Mouse (Mus musculus): ENCODE data around the gene Gm21983. TPM values are rescaled to one million over a fixed set of nuclear protein-coding genes. Genes with fewer than 3 reads are reported as not detected.

The Gm21983 gene
- total RNA-seq, 2 experiments from 2014 or later = not detected

DNA sequence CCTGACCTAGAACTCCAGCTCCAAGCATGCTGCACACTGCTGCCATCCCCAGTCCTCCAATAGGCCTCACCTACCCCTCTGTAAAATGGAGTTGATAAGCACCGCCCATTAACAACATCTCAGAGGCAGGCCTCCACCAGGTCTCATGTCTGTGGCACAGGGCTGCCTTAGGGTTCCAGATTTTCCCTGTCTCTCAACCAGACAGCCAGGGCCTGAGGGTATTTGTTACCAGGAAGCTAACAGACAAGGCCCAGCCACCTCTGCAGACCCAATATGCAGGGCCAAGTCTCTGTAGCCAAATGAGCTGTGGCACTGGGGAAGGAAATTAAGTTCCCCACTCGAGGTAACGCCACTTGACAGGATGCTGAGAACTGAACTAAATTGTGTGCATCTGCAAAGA, 20.0 kb downstream of the Gm21983 start:
- DNase-seq = no peak

DNA sequence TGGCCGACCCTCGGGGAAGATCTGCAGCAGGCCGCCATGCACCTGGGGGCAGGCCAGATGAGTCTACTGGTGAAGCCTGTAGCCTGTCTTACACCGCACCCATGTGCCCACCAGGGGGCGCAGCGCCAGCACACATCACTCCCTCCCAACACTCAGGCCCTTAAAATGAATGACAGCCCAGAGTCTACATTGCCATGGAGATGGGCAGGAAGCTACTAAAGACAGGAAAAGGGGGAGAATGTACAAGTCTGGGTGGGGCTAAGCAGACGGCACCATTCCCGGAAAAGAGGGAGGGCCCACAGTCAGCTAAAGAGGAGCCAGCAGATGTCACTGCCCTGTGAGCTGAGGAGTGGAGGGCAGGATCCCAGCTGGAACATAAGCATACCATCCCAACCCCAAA, 21.0 kb downstream of the Gm21983 start:
- peak; percentile 89 to 93 for DNase-seq

DNA sequence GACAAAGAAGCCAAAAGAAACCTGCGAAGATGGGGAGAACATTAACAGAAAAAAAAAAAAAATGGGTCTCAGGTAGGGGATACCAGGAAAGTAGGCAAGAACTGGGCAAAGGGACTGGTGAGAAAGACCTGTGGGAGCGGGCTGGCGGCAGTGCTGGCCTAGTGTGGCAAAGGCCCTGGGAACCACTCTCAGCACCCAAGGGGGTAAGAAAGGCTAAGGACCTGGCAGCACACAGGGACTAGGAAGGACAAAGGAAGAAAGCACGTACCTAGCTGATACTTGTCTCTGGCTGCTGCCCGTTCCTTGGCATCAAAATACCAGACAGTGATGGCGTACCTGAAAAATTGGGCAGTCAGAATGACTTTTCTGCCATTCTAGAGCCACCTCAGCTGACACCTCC, 21.6 kb downstream of the Gm21983 start:
- no peak for DNase-seq

DNA sequence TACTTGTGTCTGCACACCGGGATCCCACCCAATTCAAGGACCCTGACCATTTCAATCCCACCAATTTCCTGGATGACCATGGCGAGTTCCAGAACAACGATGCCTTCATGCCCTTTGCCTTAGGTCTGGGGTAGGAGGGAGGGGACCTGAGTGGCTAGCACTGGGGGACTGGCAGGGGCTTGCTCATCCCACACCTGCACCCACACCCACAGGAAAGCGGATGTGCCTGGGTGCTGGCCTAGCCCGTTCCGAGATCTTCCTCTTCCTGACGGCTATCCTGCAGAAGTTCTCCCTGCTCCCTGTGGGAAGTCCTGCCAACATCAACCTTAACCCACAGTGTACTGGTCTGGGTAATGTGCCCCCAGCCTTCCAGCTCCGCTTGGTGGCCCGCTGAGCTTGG, 22.7 kb downstream of the Gm21983 start:
- DNase-seq = no peak

DNA sequence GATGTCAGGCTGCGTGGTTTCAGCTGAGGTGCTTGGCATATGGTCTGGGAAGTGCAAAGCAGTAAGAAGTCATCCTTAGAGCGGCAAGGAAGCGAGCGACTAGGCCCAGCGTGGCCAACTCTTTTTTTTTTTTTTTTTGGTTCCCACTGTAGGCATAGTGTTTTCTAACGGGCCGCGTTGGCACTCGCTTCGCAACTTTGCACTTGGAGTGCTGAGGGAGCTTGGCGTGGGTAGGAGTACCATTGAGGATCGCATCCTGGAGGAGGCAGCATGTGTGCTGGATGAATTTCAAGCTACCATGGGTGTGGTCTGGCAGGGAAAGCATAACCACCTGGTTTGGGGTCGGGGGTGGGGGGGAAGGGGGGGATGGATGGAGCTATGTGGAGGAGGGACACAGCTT, 24.9 kb downstream of the Gm21983 start:
- no peak for DNase-seq

DNA sequence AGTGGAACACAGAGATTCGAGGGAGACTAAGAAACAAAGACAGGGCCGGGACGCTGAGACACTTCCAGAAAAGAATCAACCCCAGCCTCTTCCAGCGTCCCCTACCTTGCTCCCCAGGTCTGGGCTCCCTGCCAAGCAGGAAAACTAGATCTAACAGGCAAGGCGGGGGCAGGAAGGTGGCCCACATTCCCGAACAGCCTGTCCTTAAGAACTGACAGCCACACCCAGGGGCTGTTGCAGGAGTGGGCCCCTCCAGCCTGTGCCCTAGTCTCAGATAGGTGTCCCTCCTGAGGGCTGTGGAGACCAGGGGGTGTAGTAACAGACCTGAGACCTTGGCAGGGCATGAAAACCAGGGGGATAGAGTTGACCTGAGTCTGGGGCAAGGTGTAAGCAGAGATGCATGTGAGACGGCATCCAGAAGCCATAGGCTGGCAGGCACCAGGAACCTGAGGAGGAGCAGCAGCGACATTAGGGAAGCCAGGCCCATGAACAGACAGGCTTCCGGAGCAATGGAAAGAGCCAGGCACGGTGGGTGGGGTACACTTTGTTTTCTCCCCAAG, 27.6 kb downstream of the Gm21983 start, which contains the start of gene Cyp2t4:
Gene Cyp2t4, plus strand, starts transcription at position 510 of the 560 bp plus-strand sequence.
- DNase-seq = peak; percentile 53 to 82

DNA sequence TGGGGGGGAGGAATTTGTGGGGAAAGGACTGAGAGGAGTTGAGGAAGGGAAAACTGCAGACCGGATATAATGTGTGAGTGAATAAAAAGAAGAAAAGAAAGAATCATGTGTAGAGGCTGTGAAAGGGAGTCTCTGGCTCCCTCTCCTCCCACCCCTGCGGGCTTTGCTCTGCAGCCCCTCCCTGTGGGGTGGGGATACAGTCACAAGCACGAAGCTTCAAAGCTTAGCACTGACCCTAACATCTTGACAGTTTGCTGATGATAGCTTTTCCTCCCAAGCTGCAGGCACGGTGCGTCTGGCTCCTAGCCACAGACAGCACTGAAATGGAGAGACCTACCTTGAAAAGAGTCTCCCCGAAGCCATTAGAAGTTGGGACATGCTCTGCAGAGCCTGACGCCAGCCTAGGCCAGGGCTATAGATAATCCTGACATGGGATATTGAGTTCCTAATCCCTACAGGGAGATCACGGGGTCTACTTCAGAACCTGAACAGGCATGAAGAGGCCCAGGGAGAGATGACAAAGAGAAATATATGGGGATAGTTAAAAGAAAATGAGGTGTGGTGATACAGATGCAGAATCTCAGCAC, 44.4 kb downstream of the Gm21983 start:
- DNase-seq = no peak

DNA sequence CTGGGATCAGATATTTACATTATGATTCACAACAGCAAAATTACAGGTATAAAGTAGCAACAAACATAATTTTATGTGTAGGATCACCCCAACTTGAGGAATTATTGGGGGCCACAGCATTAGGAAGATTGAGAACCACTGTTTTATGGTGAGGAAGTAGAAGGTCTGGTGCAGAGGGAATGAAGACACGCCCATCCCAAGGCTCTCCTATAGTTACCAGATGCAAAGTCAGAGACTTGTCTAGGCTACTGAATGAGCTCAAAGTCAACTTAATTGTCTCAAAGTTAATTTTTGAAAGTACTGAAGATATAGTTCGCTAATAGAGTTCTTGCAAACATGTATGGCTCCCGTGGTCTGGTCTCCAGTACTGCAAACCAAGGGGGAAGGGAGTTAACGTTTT, 47.1 kb downstream of the Gm21983 start:
- DNase-seq = no peak

DNA sequence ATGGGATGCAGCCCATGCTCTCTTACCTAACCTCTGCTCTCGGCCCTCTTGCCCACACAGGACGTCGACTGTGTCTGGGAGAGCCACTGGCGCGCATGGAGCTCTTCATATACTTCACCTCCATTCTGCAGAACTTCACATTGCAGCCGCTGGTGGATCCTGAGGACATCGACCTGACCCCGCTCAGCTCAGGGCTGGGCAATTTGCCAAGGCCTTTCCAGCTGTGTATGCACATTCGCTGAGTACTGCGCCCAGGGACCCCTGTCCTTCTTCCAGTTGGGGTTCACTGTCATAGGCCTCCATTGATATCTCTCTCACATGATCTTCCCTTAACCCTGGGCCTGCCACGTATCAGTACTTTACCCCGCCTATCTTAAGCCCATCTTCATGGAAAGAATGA, 47.7 kb downstream of the Gm21983 start:
- DNase-seq = peak in 1 of 2 experiments; percentile 14

DNA sequence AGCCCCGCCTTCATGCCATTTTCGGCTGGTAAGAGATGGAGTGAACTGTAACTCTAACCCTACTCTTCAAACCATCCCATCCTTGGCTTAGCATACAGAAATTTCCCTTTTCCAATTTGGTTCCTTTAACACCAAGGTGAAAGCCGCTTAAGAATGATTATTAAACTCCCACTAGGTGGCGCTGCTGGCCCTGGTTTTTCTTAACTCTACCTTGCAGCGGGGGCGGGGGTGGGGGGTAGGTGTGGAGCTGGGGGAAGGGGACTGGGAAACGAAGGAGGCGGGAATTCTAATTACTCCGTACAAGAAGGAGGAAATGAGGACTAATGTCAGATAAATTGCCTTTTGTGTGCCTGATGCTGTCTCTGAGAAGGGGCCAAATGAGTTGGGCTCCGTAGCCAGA, 48.3 kb downstream of the Gm21983 start:
- peak; percentile 40 to 74 for DNase-seq

DNA sequence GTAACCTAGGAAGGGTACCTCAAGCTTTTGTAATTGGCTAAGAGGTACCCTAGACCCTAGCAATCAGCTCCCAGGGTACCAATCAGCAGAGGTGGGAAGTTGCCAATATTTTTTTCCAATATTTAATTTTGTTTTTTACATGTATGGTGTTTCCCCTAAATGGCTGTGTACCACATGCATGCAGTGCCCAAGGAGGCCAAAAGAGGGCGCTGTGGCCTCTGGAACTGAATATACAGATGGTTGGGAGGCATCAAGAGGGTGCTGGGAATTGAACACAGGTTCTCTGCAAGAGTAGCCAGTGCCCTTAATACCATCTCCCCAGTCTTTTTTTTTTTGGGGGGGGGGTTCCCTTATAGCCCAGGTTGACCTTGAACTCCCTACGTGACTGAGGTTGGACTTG, 49.5 kb downstream of the Gm21983 start:
- DNase-seq = no peak

DNA sequence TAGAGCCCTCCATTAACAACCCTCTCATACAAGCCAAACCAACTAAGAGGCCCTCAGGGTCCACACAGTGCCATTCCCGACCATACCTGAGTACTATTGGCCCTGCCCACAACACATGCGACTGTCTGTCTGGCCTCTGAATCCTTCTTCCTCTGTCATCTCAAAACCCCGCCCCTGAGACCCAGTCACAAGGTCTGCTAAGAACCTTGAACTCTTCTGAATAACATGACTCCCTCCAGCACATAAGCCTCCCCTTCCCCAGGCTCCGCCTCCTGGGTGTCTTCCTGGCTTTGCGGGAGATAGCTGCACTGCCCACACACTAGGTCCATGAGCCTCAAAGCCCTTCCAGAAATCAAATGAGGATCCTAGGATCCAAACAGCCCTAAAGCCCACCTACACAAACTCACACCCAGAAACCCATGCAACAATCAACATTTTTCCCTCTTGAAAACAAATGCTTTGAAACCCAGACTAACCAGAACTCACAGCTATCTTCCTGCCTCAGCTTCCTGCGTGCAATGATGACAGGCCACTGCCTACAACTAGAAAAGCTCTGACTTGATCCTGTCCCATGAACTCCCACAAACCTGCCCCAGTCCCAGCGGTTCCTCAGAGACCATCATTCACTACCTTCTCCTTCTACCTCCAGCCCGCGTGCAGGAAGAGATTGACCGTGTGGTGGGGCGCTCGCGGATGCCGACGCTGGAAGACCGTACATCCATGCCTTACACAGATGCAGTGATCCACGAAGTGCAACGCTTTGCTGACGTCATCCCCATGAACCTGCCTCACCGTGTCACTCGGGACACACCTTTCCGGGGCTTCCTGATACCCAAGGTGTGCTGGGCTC, 50.1 kb downstream of the Gm21983 start:
- DNase-seq = no peak

DNA sequence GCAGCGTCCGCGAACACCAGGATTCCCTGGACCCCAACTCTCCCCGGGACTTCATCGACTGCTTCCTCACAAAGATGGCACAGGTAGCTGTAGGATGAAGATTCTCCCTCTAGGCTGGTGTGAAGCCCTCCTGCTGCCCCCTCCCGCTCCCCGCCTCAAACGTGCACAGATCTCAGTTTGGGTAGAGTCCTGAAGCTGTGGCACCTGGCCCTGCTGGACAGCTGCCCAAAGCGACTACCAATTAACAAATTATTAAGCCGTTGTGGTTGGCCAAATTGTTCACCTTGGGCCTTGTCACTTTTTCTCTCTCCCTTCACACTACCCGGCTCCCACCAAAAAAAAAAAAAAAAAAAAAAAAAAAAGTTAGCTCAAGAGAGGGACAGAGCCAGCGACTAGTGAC, 51.1 kb downstream of the Gm21983 start:
- no peak for DNase-seq

DNA sequence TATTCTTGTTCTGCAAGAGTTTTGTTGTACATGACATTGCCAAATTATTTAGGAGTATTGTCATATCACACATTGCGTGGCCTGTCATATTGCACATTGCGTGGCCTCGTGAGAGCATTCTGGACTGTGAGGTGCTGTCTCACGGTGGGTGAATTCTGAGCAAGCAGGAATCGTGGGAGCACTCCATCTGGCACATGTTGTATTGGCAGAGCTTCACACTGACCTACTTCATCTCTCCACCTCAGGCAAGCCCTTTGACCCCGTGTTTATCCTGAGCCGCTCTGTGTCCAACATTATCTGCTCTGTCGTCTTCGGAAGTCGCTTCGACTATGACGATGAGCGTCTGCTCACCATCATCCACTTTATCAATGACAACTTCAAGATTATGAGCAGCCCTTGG, 51.9 kb downstream of the Gm21983 start:
- DNase-seq = no peak

DNA sequence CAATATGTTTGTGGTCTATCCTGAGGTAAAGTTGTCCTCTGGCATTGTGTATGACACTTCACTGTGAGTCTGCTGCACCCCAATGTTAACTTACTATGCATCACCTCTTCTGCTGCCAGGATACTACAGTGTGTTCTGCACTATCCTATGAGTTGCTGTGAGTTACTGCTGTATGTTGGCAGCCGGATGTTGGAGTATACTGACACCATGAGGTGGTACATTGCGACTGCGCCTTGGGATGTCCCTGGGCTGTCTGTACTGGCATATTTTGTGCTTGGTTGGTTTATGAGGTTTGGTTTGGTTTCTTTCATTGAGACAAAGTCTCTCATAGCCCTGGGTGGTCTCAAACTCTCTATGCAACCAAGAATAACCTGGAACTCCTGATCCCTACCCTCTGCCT, 52.7 kb downstream of the Gm21983 start:
- peak in 1 of 2 experiments; percentile 46 for DNase-seq

DNA sequence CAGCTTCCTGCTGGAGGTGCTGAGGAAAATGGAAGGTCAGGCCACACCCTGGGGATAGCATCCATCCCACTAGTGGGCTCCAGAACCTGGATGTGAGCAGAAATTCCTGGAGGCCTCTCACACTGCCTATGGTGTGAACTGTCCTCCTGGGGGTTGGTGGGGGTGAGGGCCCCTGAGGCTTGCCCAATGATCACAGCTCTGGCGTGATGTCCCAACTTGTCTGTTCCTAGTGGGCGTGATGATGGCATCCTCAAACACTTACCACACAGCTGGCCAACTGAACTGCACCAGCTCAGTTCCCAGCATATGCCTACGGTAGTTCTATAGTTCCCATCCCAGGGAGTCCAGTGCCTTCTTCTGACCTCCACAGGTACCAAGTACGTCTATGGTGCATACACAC, 55.9 kb downstream of the Gm21983 start:
- DNase-seq = no peak

DNA sequence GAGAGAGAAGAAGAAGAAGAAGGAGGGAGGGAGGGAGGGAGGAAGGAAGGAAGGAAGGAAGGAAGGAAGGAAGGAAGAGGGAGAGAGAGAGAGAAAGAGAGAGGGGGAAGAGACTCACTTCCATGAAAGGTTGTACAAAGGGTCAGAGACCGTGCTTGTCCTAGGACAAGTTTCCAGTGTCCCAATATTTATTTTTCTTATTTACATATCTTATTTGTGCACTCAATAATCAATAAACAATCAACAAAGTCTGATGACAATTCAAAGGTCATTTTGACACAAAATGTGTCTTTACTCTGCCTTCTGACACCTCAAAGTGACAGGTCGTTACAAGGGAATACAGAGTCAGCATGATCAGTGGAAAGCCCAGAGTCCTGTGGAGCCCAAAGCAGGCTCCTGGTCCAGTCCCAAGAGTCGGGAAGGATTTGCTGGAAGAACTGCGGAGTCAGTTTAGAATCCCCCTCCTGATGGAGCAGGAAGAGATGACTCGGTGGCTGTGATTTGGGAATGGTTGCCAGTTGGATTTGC, 56.5 kb downstream of the Gm21983 start:
- no peak for DNase-seq

DNA sequence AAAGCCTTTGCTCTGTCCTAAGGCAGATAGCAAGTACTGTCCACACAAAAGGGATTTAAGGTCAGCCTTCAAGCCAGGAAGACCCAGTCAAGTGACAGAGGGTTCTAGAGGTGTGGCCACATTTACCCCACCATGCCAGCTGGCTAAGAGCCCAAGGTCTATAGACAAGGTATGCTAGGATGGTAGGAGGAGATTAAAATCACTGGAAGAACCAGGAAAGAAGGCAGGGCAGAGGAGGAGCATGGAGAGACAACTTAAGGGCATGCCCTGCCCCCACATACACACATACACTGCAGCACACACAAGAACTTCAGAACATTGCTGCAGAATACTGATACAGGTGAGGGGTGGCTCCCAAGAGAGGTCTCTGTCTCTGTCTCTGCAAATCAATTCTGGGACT, 61.2 kb downstream of the Gm21983 start, which contains the start of gene Cyp2f2:
Gene Cyp2f2, plus strand, starts transcription at position 234 of the 400 bp plus-strand sequence.
- DNase-seq = no peak

Small RNA genes lying within 50 kb of the gene (microRNA-seq; reads per million reads assigned to microRNA genes)
- gene Mir1191 = 0 to 0.27 reads per million in 2 experiments
- 0 reads per million in 2 experiments for gene Mir3101

Other genes with a start within 250 kb of the Gm21983 start
- gene Cyp2a22, start 241.7 kb downstream of the Gm21983 start, total RNA-seq (2021) = not detected
- gene Cyp2a12, start 152.0 kb downstream of the Gm21983 start, total RNA-seq (2021) = not detected
- gene Cyp2f2, start 61.2 kb downstream of the Gm21983 start, total RNA-seq (2021) = 10 to 100 TPM in 1 of 2 experiments, under 1 TPM in 1; 0.92 to 47.3 TPM
- not detected for gene Cyp2t4, start 27.4 kb downstream of the Gm21983 start, total RNA-seq (2021)
- gene Egln2, start 14.3 kb downstream of the Gm21983 start, total RNA-seq (2021) = 10 to 100 TPM; 58.6 to 60.1 TPM
- gene Rab4b, start 2.2 kb downstream of the Gm21983 start, total RNA-seq (2021) = 10 to 100 TPM; 10.5 to 11.6 TPM
- under 1 TPM in 1 of 2 experiments, not detected in 1; 0.57 TPM for gene Mia, start 71 bp upstream of the Gm21983 start, total RNA-seq (2021)
- gene BC024978, start 14.7 kb upstream of the Gm21983 start, total RNA-seq (2021) = 10 to 100 TPM; 10.8 to 15.7 TPM
- gene Snrpa, start 15.2 kb upstream of the Gm21983 start, total RNA-seq (2021) = 10 to 100 TPM; 40.1 to 40.2 TPM
- 1 to 10 TPM; 4.6 TPM for gene Itpkc, start 47.6 kb upstream of the Gm21983 start, total RNA-seq (2021)
- gene Coq8b, start 51.9 kb upstream of the Gm21983 start, total RNA-seq (2021) = 10 to 100 TPM in 1 of 2 experiments, 1 to 10 TPM in 1; 9.8 to 11.3 TPM
- 1 to 10 TPM; 2.4 to 3.3 TPM for gene Numbl, start 77.3 kb upstream of the Gm21983 start, total RNA-seq (2021)
- gene Ltbp4, start 156.6 kb upstream of the Gm21983 start, total RNA-seq (2021) = 100 to 1,000 TPM; 185 to 206 TPM
- 1 to 10 TPM; 5.6 to 6.3 TPM for gene Shkbp1, start 174.9 kb upstream of the Gm21983 start, total RNA-seq (2021)
- not detected for gene Gm20479, start 176.3 kb upstream of the Gm21983 start, total RNA-seq (2021)

Data from heart, adult 18-20 months (tissue).